Mouse (Mus musculus) MEL (cell line): ENCODE measurements at regions not wholly inside any gene's neighbourhood (a gene's known extent, or its start where the extent isn't known, plus 50 kb on each side); places are given as distances from the start of the nearest gene placed in this dataset.

Source experiments
- CTCF ChIP-seq, 3 experiments: IDR thresholded peaks in 2 of 3; conservative IDR thresholded peaks in 1 of 3; 2 replicates each; pipeline ENCODE4 v1.5.1; 2011 to 2012; ENCODE audit warnings: low read length in 3 of 3, low read depth in 2 of 3, mild to moderate bottlenecking in 2 of 3, improper control_type of control experiment in 1 of 3, inconsistent platforms in 1 of 3, mixed read lengths in 1 of 3, moderate library complexity in 1 of 3; ENCODE audit not compliant: control insufficient read depth in 1 of 3, insufficient read depth in 1 of 3, poor library complexity in 1 of 3, severe bottlenecking in 1 of 3
- GATA1 ChIP-seq: IDR thresholded peaks from 2 replicates; pipeline ENCODE4 v1.6.1; 2011; ENCODE audit warnings: low read depth, low read length, improper control_type of control experiment
- MYB ChIP-seq: IDR thresholded peaks from 2 replicates; pipeline ENCODE4 v1.6.1; 2011; ENCODE audit warnings: mild to moderate bottlenecking, low read depth, low read length, improper control_type of control experiment
- POLR2A ChIP-seq, 2 experiments: IDR thresholded peaks; 2 replicates each; pipeline ENCODE4 v1.6.1; 2011 to 2012; ENCODE audit warnings: low read length in 2 of 2, mild to moderate bottlenecking in 2 of 2, control low read depth in 1 of 2, improper control_type of control experiment in 1 of 2, low read depth in 1 of 2, moderate library complexity in 1 of 2; ENCODE audit not compliant: control insufficient read depth in 1 of 2, insufficient read depth in 1 of 2, poor library complexity in 1 of 2
- POLR2AphosphoS5 ChIP-seq: IDR thresholded peaks from 2 replicates; pipeline ENCODE4 v1.6.1; 2012; ENCODE audit warnings: low read depth, borderline replicate concordance, mild to moderate bottlenecking, inconsistent platforms, low read length, moderate library complexity, mixed read lengths
- RAD21 ChIP-seq: IDR thresholded peaks from 2 replicates; pipeline ENCODE4 v1.6.1; 2011; ENCODE audit warnings: mild to moderate bottlenecking, low read depth, low read length, improper control_type of control experiment
- TBP ChIP-seq: IDR thresholded peaks from 2 replicates; pipeline ENCODE4 v1.8.0; 2011; ENCODE audit warnings: low read depth, low read length, improper control_type of control experiment
- USF1 ChIP-seq: IDR thresholded peaks from 2 replicates; pipeline ENCODE4 v1.6.1; 2014; ENCODE audit warnings: low read depth, mild to moderate bottlenecking, inconsistent platforms, low read length, improper control_type of control experiment, moderate library complexity

GRCm38 (mm10) chr3:134466611-134467010 lies 230.3 kb downstream of the Cxxc4 start:
- TF ChIP-seq POLR2A (IDR thresholded peaks at IDR 0.05; ENCODE audit: control insufficient read depth in 1 of 2, insufficient read depth in 1 of 2, low read depth in 1 of 2, low read length in 2 of 2, poor library complexity in 1 of 2) (no peak), GATA1 (no peak), MYB (no peak), TBP (no peak), USF1 (no peak), CTCF (IDR thresholded peaks at IDR 0.05 in 2 of 3, conservative IDR thresholded peaks at IDR 0.05 in 1 of 3; ENCODE audit: control insufficient read depth in 1 of 3, insufficient read depth in 1 of 3, low read depth in 2 of 3, low read length in 3 of 3, poor library complexity in 1 of 3, severe bottlenecking in 1 of 3) (no peak), POLR2AphosphoS5 (no peak), RAD21 (no peak)
